Mouse (Mus musculus): ENCODE results near the gene Cyp4f40. TPM values are rescaled to one million over a fixed set of nuclear protein-coding genes. Genes with fewer than 3 reads are reported as not detected.
A peak's percentile ranks its signal among the peaks of the same experiment; 100 is the strongest.
"Not testable (repeated sequence)": the region's sequence is repeated elsewhere in the genome, so short reads cannot be mapped to it uniquely, and the experiment has no call there.

The Cyp4f40 gene
- total RNA-seq (2014; rRNA removed): not detected in 2 replicates
- 0.16 TPM in 1 of 2 replicates, not detected in the other for polyA plus RNA-seq (2015; fragmentation: Nextera tagmentation; extraction: Ambion mirVana)

DNA sequence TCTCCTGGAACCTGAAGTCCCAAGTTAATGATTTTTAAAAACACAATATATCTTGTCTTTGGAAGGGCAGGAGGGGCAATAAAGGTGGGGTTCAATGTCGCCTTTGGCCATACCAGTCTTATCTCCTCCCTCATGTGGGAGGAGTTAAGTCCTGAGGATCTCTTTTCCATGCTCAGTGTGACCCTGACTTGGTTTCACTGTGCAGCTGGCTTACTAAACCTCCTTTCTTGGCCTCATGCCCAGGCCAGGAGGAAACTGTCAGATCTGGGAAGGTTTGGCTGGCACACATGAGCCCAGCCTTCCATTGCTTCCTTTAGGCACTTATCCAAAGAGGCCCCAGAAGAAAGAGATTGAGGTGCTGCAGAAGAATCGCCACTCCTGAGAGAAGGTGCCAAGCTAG lies at the start of gene Cyp4f40:
Gene Cyp4f40, plus strand, starts transcription at position 189 of the 400 bp plus-strand sequence.
- Histone ChIP-seq H3K27me3 (ENCODE audit: insufficient read depth, low read length) (no peaks in the 10 kb centered on the region), H3K36me3 (ENCODE audit: insufficient read depth) (no peaks in the 10 kb centered on the region), H3K4me1 (ENCODE audit: insufficient read depth) (no peaks in the 10 kb centered on the region), H3K4me3 (ENCODE audit: low read depth, low read length) (no peak within 1 kb of the TSS), H3K4me2 (ENCODE audit: low read depth) (no peak within 1 kb of the TSS), H3K9me3 (ENCODE audit: low read length) (no peaks in the 10 kb centered on the region), H3K9ac (no peak within 1 kb of the TSS), H3K27ac (ENCODE audit: low read depth, low read length) (no peak within 1 kb of the TSS)
- DNase-seq (peak; percentile 12), ATAC-seq (no peak; the same call in 1 of the 2 replicates)
- no peak for TF ChIP-seq CTCF (IDR thresholded peaks at IDR 0.05; ENCODE audit: low read depth)
- WGBS: 31% methylated on average over 2 of the region's 2 CpGs

DNA sequence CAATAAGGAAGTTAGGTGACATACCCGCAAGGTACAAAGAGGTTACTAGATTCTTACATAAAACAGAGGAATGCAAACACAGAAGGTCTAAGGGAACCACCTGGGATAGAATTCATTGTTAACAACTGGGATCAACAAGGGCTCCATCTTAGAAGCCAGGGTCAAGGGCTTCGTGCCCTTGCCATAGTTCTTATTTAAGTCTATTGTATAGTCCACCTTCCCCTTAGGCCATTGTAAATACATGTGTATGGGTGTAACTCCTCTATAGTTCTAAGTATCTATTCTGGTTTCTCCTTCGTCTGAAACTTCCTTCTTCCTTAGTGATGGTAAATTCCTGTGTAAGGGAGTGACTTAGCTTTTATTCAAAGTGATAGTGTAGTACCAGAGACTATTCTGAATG lies 48.5 kb upstream of the Cyp4f40 start:
- H3K36me3 ChIP-seq (ENCODE audit: insufficient read depth); H3K27ac ChIP-seq (ENCODE audit: low read depth, low read length); H3K27me3 ChIP-seq (ENCODE audit: insufficient read depth, low read length); H3K4me1 ChIP-seq (ENCODE audit: insufficient read depth); H3K4me3 ChIP-seq (ENCODE audit: low read depth, low read length); DNase-seq; H3K4me2 ChIP-seq (ENCODE audit: low read depth); H3K9ac ChIP-seq; ATAC-seq; H3K9me3 ChIP-seq (ENCODE audit: low read length): not testable (repeated sequence)
- 86% methylated on average over 3 of the region's 3 CpGs for WGBS

DNA sequence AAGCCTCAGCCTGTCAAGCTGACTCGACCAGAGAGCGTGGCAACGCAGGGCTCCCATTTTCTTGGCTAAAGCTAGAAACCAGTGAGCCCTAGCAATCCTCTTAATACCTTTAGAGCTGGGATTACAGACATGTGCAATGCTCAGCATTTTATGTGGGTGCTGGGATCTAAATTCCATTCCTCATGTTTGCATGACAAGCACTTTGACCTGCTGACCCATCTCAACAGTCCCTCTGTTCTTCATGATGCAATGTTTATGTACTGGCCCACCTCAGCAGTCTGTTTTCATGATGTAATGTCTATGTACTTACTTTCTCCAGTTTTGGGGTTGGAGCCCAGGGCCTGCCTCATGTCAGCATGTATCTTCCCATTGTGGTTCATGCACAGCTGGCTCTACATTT lies 47.8 kb upstream of the Cyp4f40 start:
- H3K9me3 ChIP-seq (ENCODE audit: low read length): no peaks in the 10 kb centered on the region
- no peaks in the 10 kb centered on the region for H3K36me3 ChIP-seq (ENCODE audit: insufficient read depth)
- H3K4me2 ChIP-seq (ENCODE audit: low read depth): no peak overlapping the region
- 84% methylated on average over 3 of the region's 3 CpGs for WGBS
- DNase-seq: no peak
- TF ChIP-seq CTCF (IDR thresholded peaks at IDR 0.05; ENCODE audit: low read depth): no peak
- no peak overlapping the region for H3K4me3 ChIP-seq (ENCODE audit: low read depth, low read length)
- no peaks in the 10 kb centered on the region for H3K27me3 ChIP-seq (ENCODE audit: insufficient read depth, low read length)
- H3K9ac ChIP-seq: no peak overlapping the region
- no peak overlapping the region for H3K27ac ChIP-seq (ENCODE audit: low read depth, low read length)
- no peak for ATAC-seq
- no peaks in the 10 kb centered on the region for H3K4me1 ChIP-seq (ENCODE audit: insufficient read depth)

DNA sequence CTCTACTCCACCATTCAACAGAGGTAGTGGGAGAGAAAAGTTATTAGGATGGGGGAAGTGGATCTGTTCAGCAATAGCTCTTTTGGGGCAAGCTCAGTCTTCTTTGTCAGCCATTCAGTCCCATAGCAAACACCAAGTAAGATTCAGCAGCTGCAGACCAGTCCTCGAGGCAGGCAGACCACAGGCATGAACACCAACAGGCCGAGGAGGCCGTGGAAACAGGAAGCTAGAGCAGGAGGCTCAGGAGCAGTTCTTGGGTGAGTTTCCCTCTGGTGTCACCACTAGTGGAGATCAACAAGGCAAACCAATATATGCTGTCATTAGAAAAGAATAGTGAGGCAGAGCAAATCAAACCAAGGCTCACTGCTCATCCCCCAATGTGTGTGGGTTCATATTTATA lies 46.3 kb upstream of the Cyp4f40 start:
- Histone ChIP-seq H3K4me3 (ENCODE audit: low read depth, low read length) (no peak overlapping the region), H3K27me3 (ENCODE audit: insufficient read depth, low read length) (no peaks in the 10 kb centered on the region), H3K36me3 (ENCODE audit: insufficient read depth) (no peaks in the 10 kb centered on the region), H3K4me1 (ENCODE audit: insufficient read depth) (no peaks in the 10 kb centered on the region), H3K9ac (no peak overlapping the region), H3K4me2 (ENCODE audit: low read depth) (no peak overlapping the region), H3K9me3 (ENCODE audit: low read length) (no peaks in the 10 kb centered on the region), H3K27ac (ENCODE audit: low read depth, low read length) (no peak overlapping the region)
- DNase-seq (no peak), ATAC-seq (no peak)
- WGBS: 68% methylated on average over 3 of the region's 3 CpGs
- no peak for TF ChIP-seq CTCF (IDR thresholded peaks at IDR 0.05; ENCODE audit: low read depth)

DNA sequence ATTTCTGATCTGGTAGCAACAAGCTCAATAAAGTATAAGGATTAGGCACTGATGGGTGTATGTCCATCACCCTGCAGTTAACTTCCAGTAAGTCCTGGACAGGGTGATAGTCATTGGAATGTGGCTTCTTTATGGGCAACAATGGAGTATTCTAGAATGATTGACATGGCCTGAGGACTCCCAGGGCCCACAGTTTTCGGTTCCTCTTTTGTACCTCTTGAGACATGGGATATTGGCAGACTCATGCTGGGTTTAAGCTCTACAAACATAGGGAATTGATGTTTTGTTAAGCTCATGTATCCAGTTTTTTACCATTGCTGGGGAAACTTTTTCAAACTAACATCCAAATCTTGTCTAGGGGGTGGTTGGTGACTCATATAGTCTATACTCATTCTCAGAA lies 41.4 kb upstream of the Cyp4f40 start:
- no peak overlapping the region for H3K4me3 ChIP-seq (ENCODE audit: low read depth, low read length)
- H3K36me3 ChIP-seq (ENCODE audit: insufficient read depth): no peaks in the 10 kb centered on the region
- no peak overlapping the region for H3K4me2 ChIP-seq (ENCODE audit: low read depth)
- H3K27ac ChIP-seq (ENCODE audit: low read depth, low read length): no peak overlapping the region
- TF ChIP-seq CTCF (IDR thresholded peaks at IDR 0.05; ENCODE audit: low read depth): no peak
- WGBS: 55% methylated on average over 1 of the region's 1 CpGs
- ATAC-seq (no peak), DNase-seq (no peak)
- H3K27me3 ChIP-seq (ENCODE audit: insufficient read depth, low read length): no peaks in the 10 kb centered on the region
- no peaks in the 10 kb centered on the region for H3K4me1 ChIP-seq (ENCODE audit: insufficient read depth)
- H3K9me3 ChIP-seq (ENCODE audit: low read length): no peaks in the 10 kb centered on the region
- H3K9ac ChIP-seq: no peak overlapping the region

DNA sequence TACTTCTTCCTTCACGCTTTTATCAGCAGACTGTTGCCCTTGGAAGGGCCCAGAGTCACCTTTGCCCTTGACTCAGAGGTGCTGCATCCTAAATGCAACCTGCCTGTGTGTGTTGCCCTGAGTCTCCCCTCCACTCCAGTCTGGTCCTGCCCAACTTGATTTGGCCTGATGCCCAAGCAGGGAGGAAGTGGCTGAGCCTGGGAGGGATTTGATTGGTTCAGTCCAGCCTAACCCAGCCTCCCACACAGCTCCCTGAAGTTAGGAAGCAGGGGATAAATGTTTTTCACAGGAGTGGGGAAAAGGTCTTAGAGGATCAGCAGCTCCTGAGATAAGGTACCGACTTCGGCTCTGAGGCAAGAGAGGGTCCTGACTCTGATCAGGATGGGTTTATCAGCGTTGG lies 37.7 kb upstream of the Cyp4f40 start, which contains the start of gene Cyp4f37:
Gene Cyp4f37, plus strand, starts transcription at position 292 of the 400 bp plus-strand sequence.
- H3K4me1 ChIP-seq (ENCODE audit: insufficient read depth); DNase-seq; H3K9ac ChIP-seq; H3K4me2 ChIP-seq (ENCODE audit: low read depth); H3K36me3 ChIP-seq (ENCODE audit: insufficient read depth); H3K27me3 ChIP-seq (ENCODE audit: insufficient read depth, low read length); H3K4me3 ChIP-seq (ENCODE audit: low read depth, low read length); H3K9me3 ChIP-seq (ENCODE audit: low read length); H3K27ac ChIP-seq (ENCODE audit: low read depth, low read length); ATAC-seq: not testable (repeated sequence)
- 71% methylated on average over 4 of the region's 4 CpGs for WGBS

DNA sequence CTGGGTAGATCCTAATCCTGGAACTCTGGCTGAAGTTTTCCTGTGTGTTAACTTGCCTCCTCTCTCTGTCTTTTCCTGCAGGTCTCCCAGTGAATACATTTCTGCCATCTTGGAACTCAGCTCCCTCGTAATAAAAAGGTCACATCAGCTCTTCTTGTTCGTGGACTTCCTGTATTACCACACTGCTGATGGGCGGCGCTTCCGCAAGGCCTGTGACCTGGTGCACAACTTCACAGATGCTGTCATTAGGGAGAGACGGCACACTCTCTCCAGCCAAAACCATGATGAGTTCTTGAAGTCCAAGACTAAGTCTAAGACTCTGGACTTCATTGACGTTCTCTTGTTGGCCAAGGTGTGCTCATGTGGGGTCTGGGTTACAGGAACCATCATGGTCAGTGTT lies 29.0 kb upstream of the Cyp4f40 start:
- ATAC-seq; H3K27ac ChIP-seq (ENCODE audit: low read depth, low read length); H3K36me3 ChIP-seq (ENCODE audit: insufficient read depth); H3K4me2 ChIP-seq (ENCODE audit: low read depth); H3K9me3 ChIP-seq (ENCODE audit: low read length); H3K27me3 ChIP-seq (ENCODE audit: insufficient read depth, low read length); DNase-seq; H3K4me1 ChIP-seq (ENCODE audit: insufficient read depth); H3K9ac ChIP-seq; H3K4me3 ChIP-seq (ENCODE audit: low read depth, low read length): not testable (repeated sequence)
- WGBS: 85% methylated on average over 7 of the region's 7 CpGs

DNA sequence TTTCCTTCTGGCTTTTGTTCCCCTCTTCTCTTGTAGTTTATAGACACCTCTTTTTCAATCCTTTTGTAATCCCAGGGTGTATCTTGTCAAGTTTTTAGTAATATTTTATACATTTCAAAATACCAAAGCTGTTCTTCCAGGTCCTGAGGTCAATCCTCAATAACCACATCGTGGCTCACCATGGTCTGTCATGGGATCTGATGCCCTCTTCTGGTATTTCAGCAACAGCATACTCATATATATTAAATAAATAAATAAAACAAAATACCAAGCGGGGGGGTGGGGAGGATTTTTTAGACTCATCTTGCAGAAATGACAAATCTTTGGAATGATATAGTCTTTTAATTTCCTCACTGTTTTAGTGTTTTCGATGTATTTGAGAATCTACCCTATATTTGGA lies 26.8 kb upstream of the Cyp4f40 start:
- H3K4me1 ChIP-seq (ENCODE audit: insufficient read depth): peaks cover 3% of the 10 kb centered on the region; the same call in 1 of the 2 replicates
- ATAC-seq (no peak), DNase-seq (no peak)
- H3K27me3 ChIP-seq (ENCODE audit: insufficient read depth, low read length): no peaks in the 10 kb centered on the region
- no peak for TF ChIP-seq CTCF (IDR thresholded peaks at IDR 0.05; ENCODE audit: low read depth)
- H3K36me3 ChIP-seq (ENCODE audit: insufficient read depth): no peaks in the 10 kb centered on the region
- no peak overlapping the region for H3K27ac ChIP-seq (ENCODE audit: low read depth, low read length)
- WGBS: 83% methylated on average over 3 of the region's 3 CpGs
- H3K9ac ChIP-seq: no peak overlapping the region
- H3K4me3 ChIP-seq (ENCODE audit: low read depth, low read length): no peak overlapping the region
- H3K4me2 ChIP-seq (ENCODE audit: low read depth): no peak overlapping the region
- no peaks in the 10 kb centered on the region for H3K9me3 ChIP-seq (ENCODE audit: low read length)

DNA sequence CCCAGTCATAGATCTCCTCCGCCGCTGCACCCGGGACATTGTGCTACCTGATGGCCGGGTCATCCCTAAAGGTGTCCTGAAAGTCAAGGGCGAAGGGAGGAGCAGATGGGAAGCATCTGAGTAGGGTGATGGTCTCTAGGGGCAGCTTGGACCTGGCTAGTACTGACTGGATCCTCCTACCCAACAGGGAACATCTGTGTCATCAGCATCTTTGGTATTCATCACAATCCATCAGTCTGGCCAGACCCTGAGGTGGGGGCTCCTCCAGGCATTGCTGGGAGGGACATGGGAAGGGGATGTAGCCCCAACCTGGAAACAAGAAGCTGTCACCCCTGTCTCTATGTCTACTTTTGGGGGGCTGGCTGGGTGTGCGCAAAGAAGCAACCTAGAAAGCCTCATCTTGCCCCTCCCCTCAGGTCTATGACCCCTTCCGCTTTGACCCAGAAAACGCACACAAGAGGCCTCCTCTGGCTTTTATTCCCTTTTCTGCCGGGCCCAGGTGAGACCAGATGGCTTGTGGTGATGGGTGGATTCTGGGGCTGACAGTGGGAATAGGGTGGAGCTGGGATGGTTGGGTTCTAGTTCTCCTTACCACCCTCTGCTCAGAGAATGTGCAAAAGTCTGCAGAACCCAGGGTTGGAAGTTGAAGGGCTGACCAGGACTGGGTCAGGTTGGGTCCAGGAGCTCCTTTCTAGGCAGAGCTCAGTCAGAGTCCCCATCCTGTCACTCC lies 24.3 kb upstream of the Cyp4f40 start:
- H3K9ac ChIP-seq: peak overlapping the region; percentile 63
- not testable (repeated sequence) for H3K27ac ChIP-seq (ENCODE audit: low read depth, low read length); ATAC-seq; H3K36me3 ChIP-seq (ENCODE audit: insufficient read depth); DNase-seq; H3K9me3 ChIP-seq (ENCODE audit: low read length); H3K4me1 ChIP-seq (ENCODE audit: insufficient read depth); H3K27me3 ChIP-seq (ENCODE audit: insufficient read depth, low read length)
- H3K4me3 ChIP-seq (ENCODE audit: low read depth, low read length): peak overlapping the region; percentile 41
- WGBS: 89% methylated on average over 9 of the region's 9 CpGs
- H3K4me2 ChIP-seq (ENCODE audit: low read depth): peak overlapping the region; percentile 66

Measured in forebrain, postnatal 0 days (tissue).